Mouse (Mus musculus) heart, embryonic 12.5 days (tissue): ENCODE measurements around the gene Mblac2. TPM values are rescaled to one million over a fixed set of nuclear protein-coding genes. Genes with fewer than 3 reads are reported as not detected.
"Not testable (repeated sequence)": the region's sequence is repeated elsewhere in the genome, so short reads cannot be mapped to it uniquely, and the experiment has no call there.

Source experiments
- ATAC-seq: fragments of 200-750 bp; cut with Nextera tagmentation; 2 replicates; pipeline ENCODE4 v1.8.0; 2017; ENCODE audit warnings: moderate TSS enrichment, moderate library complexity; ENCODE audit not compliant: insufficient number of reproducible peaks, low FRiP score
- H3K27ac ChIP-seq: fragments of 300-500 bp; sonication (generic); 2 replicates; pipeline ENCODE4 v1.5.1; 2016; ENCODE audit warnings: mild to moderate bottlenecking, moderate library complexity; ENCODE audit not compliant: poor library complexity, severe bottlenecking
- H3K27me3 ChIP-seq: fragments of 300-500 bp; sonication (generic); replicated peaks from 2 replicates; pipeline ENCODE4 v1.6.1; 2016; ENCODE audit warnings: mild to moderate bottlenecking, moderate library complexity
- H3K36me3 ChIP-seq: fragments of 300-500 bp; sonication (generic); 2 replicates; pipeline ENCODE4 v1.6.1; 2016; ENCODE audit warnings: mild to moderate bottlenecking, moderate library complexity
- H3K4me1 ChIP-seq: fragments of 300-500 bp; sonication (generic); replicated peaks from 2 replicates; pipeline ENCODE4 v1.6.1; 2016; ENCODE audit warnings: mild to moderate bottlenecking
- H3K4me2 ChIP-seq: fragments of 300-500 bp; sonication (generic); 2 replicates; pipeline ENCODE4 v1.6.1; 2016; ENCODE audit warnings: mild to moderate bottlenecking, moderate library complexity
- H3K4me3 ChIP-seq: fragments of 300-500 bp; sonication (generic); 2 replicates; pipeline ENCODE4 v1.5.1; 2016; ENCODE audit warnings: mild to moderate bottlenecking
- H3K9ac ChIP-seq: fragments of 300-500 bp; sonication (generic); 2 replicates; pipeline ENCODE4 v1.6.1; 2016; ENCODE audit warnings: mild to moderate bottlenecking, moderate library complexity
- H3K9me3 ChIP-seq: fragments of 300-500 bp; sonication (generic); replicated peaks from 2 replicates; pipeline ENCODE4 v1.6.1; 2016; ENCODE audit warnings: mild to moderate bottlenecking, moderate library complexity
- WGBS: fragments of 180-500 bp; shearing (Covaris S2); methylation state at CpG from one replicate; pipeline ENCODE4 v1.1.7; 2016; 5-methylcytosine and 5-hydroxymethylcytosine counted together
- polyA plus RNA-seq: library from polyadenylated mRNA; unstranded; fragments of >200 nt; fragmentation: Nextera tagmentation; extraction: Ambion mirVana; gene quantifications from 2 replicates; pipeline ENCODE4 v1.2.1, GENCODE M21; 2016

Mblac2 gene
- polyA plus RNA-seq, 1 experiment from 2014 or later = 4.8 TPM

GRCm38 (mm10) chr13:81694446-81694845, 16.7 kb upstream of the Mblac2 start:
- no peak overlapping the region for H3K4me3 ChIP-seq

GRCm38 (mm10) chr13:81703148-81703547, 8.0 kb upstream of the Mblac2 start:
- H3K27ac ChIP-seq = no peak overlapping the region
- no peaks in the 10 kb centered on the region for H3K27me3 ChIP-seq
- H3K36me3 ChIP-seq = peaks cover 4% of the 10 kb centered on the region
- no peak overlapping the region for H3K4me3 ChIP-seq
- H3K4me2 ChIP-seq = no peak overlapping the region
- no peak overlapping the region for H3K9ac ChIP-seq
- 75% methylated on average over 7 of the region's 7 CpGs for whole genome bisulfite sequencing
- no peaks in the 10 kb centered on the region for H3K9me3 ChIP-seq
- no peaks in the 10 kb centered on the region for H3K4me1 ChIP-seq
- no peak for ATAC-seq

More at GRCm38 (mm10) chr13:81694446-81694845, 16.7 kb upstream of the Mblac2 start:
- Histone ChIP-seq H3K27ac (no peak overlapping the region), H3K4me2 (no peak overlapping the region), H3K9ac (no peak overlapping the region), H3K27me3 (no peaks in the 10 kb centered on the region), H3K4me1 (peaks cover 12% of the 10 kb centered on the region), H3K36me3 (peaks cover 29% of the 10 kb centered on the region), H3K9me3 (no peaks in the 10 kb centered on the region)
- ATAC-seq = no peak
- 92% methylated on average over 12 of the region's 12 CpGs for WGBS

DNA sequence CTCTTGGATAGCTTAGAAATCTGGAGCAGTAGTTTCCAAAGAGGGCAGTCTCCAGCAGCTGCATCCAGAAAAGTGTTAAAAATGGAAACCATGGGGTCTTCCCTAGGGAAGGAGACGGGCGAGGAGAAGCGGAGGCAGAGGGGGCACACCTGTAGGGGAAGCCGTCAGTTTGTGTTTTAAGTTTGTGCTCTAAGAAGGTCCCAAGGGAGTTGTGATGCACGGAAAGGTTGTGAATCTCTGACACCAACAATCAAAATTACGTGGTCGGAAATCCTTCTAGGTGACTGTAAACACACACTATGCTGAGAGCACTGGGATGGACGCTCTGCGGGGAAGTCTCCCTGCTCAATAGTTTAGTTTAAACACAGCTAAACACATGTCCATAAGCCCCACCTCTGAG, 7.5 kb upstream of the Mblac2 start:
- Histone ChIP-seq H3K36me3 (no peaks in the 10 kb centered on the region), H3K4me1 (0 out of 2 replicates have a peak, but pooled peaks cover 1% of the 10 kb centered on the region), H3K27ac (no peak overlapping the region), H3K4me3 (no peak overlapping the region), H3K4me2 (no peak overlapping the region), H3K27me3 (no peaks in the 10 kb centered on the region), H3K9ac (no peak overlapping the region), H3K9me3 (no peaks in the 10 kb centered on the region)
- no peak for ATAC-seq
- 85% methylated on average over 9 of the region's 9 CpGs for WGBS

- 91% methylated on average over 5 of the region's 5 CpGs for WGBS
- no peaks in the 10 kb centered on the region for H3K36me3 ChIP-seq
- peaks cover 13% of the 10 kb centered on the region for H3K4me1 ChIP-seq
- H3K4me2 ChIP-seq = no peak overlapping the region
- no peaks in the 10 kb centered on the region for H3K9me3 ChIP-seq
- no peak overlapping the region for H3K27ac ChIP-seq
- H3K27me3 ChIP-seq = no peaks in the 10 kb centered on the region
- no peak overlapping the region for H3K4me3 ChIP-seq
- H3K9ac ChIP-seq = no peak overlapping the region
- ATAC-seq = no peak
Measured at GRCm38 (mm10) chr13:81706311-81706710, 4.8 kb upstream of the Mblac2 start.

- Histone ChIP-seq H3K4me2 (peak overlapping the region; percentile 97), H3K36me3 (no peaks in the 10 kb centered on the region), H3K9me3 (no peaks in the 10 kb centered on the region), H3K4me3 (peak overlapping the region; percentile 77), H3K27me3 (no peaks in the 10 kb centered on the region), H3K9ac (peak overlapping the region; percentile 84), H3K4me1 (peaks cover 24% of the 10 kb centered on the region), H3K27ac (no peak overlapping the region)
- ATAC-seq = no peak
- WGBS = 31% methylated on average over 4 of the region's 4 CpGs
Measured at GRCm38 (mm10) chr13:81709805-81710204, 1.3 kb upstream of the Mblac2 start.

DNA sequence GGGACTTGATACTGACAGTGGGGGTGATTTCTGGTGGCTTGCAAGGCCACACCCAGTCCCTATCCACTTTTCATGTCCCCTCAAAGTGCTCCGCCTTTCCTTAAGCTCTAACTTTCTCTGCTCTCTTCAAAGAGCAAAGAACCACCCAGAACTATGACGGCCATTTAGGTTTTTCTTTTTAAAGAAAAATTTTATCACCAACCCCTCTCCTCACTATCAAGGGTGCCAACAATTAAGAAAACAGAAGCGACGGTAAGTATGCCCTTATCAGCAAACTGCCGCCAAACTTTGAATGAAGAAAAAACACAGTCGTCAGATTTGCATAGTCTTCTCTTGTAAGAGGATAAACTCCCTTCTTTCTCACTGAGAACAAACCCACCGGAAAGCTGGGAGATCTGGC, 875 bp upstream of the Mblac2 start:
- Histone ChIP-seq H3K4me3 (peak overlapping the region; percentile 77), H3K4me2 (peak overlapping the region; percentile 97), H3K36me3 (no peaks in the 10 kb centered on the region), H3K9ac (peak overlapping the region; percentile 84), H3K4me1 (peaks cover 24% of the 10 kb centered on the region), H3K9me3 (no peaks in the 10 kb centered on the region), H3K27ac (peak overlapping the region; percentile 87), H3K27me3 (no peaks in the 10 kb centered on the region)
- WGBS = 1% methylated on average over 7 of the region's 7 CpGs
- ATAC-seq = no peak

DNA sequence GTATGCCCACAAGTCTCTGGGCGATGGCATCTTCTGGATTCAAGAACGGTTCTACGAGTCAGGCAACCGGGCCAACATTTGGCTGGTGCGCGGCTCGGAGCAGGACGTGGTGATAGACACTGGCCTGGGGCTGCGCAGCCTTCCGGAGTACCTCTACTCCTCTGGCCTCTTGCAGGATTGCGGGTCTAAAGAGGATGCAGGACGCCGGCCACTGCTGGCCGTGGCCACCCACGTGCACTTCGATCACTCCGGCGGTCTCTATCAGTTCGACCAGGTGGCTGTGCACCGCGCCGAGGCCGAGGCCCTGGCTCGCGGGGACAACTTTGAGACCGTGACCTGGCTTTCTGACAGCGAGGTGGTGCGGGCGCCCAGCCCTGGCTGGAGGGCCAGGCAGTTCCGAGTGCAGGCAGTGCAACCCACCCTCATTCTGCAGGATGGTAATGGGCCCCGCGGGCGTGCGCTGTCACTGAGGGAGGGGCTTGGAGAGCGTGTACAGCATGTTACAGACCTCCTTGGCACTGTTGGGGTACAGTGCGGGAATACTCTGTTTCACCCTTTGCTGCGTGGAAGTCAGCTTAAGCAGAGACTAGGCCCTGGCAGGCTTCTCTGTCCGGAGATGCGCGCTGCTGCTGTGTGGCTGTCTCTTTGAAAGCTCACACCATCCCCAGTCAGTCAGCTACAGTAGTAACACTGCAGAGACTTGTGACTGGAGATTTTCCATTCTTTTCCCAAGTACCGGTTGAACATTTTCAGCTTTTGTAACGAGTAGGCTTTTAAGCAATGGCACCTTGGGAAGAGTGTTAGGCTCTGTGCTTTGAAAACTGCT, 618 bp downstream of the Mblac2 start:
- no peaks in the 10 kb centered on the region for H3K9me3 ChIP-seq
- under 1% methylated on average over 42 of the region's 42 CpGs for WGBS

GRCm38 (mm10) chr13:81713896-81714295, 2.8 kb downstream of the Mblac2 start:
- Histone ChIP-seq H3K27ac (no peak overlapping the region), H3K4me1 (peaks cover 21% of the 10 kb centered on the region), H3K4me2 (no peak overlapping the region), H3K9ac (no peak overlapping the region), H3K27me3 (no peaks in the 10 kb centered on the region), H3K9me3 (no peaks in the 10 kb centered on the region), H3K36me3 (no peaks in the 10 kb centered on the region), H3K4me3 (no peak overlapping the region)
- no peak for ATAC-seq
- WGBS = 89% methylated on average over 1 of the region's 1 CpGs

More for the DNA sequence above, 618 bp downstream of the Mblac2 start:
- H3K27me3 ChIP-seq = no peaks in the 10 kb centered on the region
- peak; percentile 59 for ATAC-seq
- H3K27ac ChIP-seq = peak overlapping the region; percentile 87
- H3K4me3 ChIP-seq = peak overlapping the region; percentile 77
- H3K36me3 ChIP-seq = no peaks in the 10 kb centered on the region
- peak overlapping the region; percentile 97 for H3K4me2 ChIP-seq
- H3K4me1 ChIP-seq = peaks cover 24% of the 10 kb centered on the region
- peak overlapping the region; percentile 84 for H3K9ac ChIP-seq

- not testable (repeated sequence) for H3K4me3 ChIP-seq, ATAC-seq, H3K27ac ChIP-seq, H3K4me1 ChIP-seq, H3K4me2 ChIP-seq, H3K9me3 ChIP-seq, H3K27me3 ChIP-seq, H3K9ac ChIP-seq, H3K36me3 ChIP-seq
- 46% methylated on average over 12 of the region's 12 CpGs for WGBS
Measured at GRCm38 (mm10) chr13:81728141-81728540, 17.0 kb downstream of the Mblac2 start.

DNA sequence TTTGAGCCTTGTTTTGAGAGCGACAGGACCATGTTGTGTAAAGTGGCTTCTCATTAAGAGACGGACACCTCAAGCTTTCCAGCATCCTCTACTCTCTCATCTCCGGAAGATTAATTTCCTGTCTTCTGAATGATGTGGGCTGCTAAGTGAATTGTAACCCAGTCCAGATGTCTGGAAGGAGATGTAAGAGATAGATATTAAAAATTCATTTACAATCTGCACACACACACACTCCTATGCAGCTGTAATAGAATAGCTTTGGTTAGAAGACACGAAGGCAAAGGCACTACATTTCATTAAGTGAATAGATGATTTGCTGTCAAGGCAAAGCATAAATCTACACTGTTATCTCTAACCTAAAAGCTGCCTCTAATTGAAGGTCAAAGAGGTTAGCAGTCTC, 18.0 kb downstream of the Mblac2 start:
- Histone ChIP-seq H3K4me3 (no peak overlapping the region), H3K9me3 (no peaks in the 10 kb centered on the region; the same call in 1 of the 2 replicates), H3K9ac (no peak overlapping the region), H3K36me3 (no peaks in the 10 kb centered on the region), H3K4me2 (no peak overlapping the region), H3K27ac (no peak overlapping the region), H3K27me3 (no peaks in the 10 kb centered on the region), H3K4me1 (peaks cover 7% of the 10 kb centered on the region; the same call in 1 of the 2 replicates)
- ATAC-seq = no peak
- 68% methylated on average over 4 of the region's 4 CpGs for WGBS

- H3K4me3 ChIP-seq = no peak overlapping the region
- WGBS = 62% methylated on average over 1 of the region's 1 CpGs
- H3K9me3 ChIP-seq = no peaks in the 10 kb centered on the region; the same call in 1 of the 2 replicates
- no peaks in the 10 kb centered on the region for H3K27me3 ChIP-seq
- H3K36me3 ChIP-seq = no peaks in the 10 kb centered on the region
- no peak overlapping the region for H3K9ac ChIP-seq
- H3K27ac ChIP-seq = no peak overlapping the region
- ATAC-seq = no peak
- peaks cover 7% of the 10 kb centered on the region; the same call in 1 of the 2 replicates for H3K4me1 ChIP-seq
- H3K4me2 ChIP-seq = no peak overlapping the region
Measured at GRCm38 (mm10) chr13:81730362-81730761, 19.2 kb downstream of the Mblac2 start.
